Mouse (Mus musculus): Measurements from ENCODE around the gene Sult2a8.
"Not testable (repeated sequence)": the region's sequence is repeated elsewhere in the genome, so short reads cannot be mapped to it uniquely, and the experiment has no call there.

Sult2a8 gene

DNA sequence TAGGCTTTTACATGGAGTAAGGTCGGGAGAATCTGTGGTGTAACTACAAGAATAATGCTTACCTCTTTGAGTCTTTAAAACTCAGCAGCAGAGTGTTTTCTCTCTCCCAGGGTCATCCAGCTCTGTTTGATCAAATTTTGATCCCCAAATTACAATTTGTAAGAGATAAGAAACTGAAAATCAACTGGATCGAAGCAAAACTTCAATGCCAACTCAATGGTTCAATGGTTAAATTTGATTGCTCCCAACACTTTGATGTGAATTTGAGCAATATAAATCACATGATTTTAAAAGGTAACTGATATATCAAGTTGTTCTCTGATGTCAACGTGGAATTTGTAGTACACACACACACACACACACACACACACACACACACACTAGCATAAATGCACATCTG, at the start of gene Sult2a8:
Gene Sult2a8, minus strand, starts transcription at position 236 of the 400 bp plus-strand sequence.
- DNase-seq: no peak

DNA sequence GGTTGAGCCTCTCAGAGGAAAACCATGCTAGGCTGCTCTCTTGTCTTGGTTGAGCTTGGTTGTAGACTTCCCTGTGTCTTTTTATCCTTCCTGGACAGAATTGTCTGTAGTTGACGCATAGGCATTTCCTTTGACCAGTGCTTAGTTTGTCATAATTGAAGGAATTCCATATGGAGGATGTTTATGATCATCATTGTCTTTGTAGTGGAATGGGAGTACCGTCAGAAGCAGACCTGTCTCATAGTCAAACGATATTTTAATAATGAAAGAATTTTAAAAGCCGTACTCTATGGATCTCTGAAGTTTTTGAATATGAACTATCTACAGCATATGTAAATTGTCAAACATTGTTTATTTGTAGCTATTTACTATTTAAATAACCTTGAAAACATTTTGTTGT, 47.6 kb upstream of the Sult2a8 start, which contains the start of gene Sult2a7:
Gene Sult2a7, minus strand, starts transcription at position 101 of the 400 bp plus-strand sequence.
- DNase-seq: no peak

DNA sequence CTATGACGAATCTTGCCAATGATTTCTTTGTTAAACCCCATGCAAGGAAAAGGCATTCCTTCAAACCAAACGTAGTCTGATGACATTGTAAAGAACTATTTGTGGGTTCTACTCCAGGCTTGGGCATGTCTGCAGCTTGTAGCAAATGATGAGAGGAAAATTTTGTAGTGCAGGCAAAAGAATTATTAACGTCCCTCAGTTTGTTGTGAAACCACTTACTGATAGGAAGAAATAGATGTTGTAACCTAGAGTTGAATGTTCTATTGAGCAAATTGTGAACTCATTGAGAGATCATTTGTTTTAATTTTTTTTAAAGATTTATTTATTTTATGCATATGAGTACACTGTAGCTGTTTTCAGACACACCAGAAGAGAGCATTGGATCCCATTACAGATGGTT, 46.3 kb upstream of the Sult2a8 start:
- no peak for DNase-seq

DNA sequence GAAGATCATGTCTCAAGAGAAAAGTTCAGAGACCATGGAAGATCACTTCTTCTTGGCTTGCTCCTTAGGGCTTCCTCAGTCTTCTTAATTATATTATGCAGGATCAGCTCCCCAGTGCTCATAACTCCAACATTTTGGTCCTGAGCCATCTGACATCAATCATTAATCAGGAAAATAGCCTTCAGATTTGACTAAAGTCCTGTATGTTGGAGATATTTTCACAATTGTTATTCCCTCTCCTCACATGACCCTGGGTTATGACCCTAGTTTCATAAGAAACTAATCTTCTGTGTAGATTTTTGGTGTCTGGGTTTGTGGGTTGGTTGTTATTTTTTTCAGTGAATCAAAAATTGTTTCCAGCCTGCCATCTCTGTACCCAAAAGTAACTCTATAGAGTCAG, 7.0 kb downstream of the Sult2a8 start:
- no peak for DNase-seq

DNA sequence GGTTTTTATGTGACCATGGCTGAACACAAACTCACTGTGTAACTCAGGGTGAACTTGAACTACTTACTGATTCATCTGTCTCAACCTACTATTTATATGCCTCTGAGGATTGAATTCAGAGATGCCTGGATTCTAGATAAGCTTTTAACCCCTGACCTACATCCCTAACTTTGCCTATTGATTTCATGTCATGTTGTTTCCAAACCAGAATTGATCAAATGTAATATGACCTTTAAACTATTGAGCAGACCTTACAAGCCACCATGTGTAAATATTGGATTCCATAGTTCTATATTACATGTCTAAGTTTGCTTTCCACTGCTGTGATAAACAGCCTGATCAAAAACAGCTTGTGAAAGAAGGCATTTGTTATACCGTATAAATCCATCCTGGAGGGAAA, 8.1 kb downstream of the Sult2a8 start:
- DNase-seq: no peak

DNA sequence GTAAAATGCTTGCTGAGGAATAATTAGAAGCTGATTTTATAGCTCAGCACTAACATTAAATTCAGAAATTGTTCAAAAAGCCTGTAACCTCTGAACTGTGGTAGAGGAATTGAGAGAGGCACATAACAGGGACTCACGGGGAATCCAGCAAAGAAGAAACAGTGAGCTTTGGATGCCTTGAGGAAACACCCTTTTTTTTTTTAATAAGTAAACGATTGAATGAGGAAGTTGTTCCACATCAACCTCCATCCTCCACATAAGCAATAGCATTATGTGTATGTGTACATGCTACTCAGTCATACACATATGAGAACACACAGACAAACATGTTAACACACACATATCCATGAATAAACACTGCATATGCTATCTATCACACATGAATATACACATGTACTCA, 8.5 kb downstream of the Sult2a8 start:
- no peak for DNase-seq

DNA sequence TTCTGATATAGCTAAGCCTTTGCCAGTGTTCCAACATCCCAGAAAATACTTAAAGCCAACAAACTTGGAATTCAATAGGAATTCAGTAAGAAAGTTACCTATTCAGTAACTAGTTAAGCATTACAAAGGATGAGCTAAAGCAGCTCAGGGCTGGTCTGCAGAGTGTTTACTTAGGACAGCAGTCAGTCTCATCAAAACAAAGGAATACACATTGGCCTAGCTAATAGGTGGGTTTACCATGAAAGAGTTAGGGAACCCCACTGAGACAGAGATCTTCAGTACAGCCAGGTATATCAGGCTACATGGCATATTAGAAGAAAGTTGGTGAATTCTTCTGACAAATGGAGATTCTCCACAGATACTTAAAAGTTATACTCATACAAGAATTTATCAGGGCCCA, 47.2 kb downstream of the Sult2a8 start:
- not testable (repeated sequence) for DNase-seq

DNA sequence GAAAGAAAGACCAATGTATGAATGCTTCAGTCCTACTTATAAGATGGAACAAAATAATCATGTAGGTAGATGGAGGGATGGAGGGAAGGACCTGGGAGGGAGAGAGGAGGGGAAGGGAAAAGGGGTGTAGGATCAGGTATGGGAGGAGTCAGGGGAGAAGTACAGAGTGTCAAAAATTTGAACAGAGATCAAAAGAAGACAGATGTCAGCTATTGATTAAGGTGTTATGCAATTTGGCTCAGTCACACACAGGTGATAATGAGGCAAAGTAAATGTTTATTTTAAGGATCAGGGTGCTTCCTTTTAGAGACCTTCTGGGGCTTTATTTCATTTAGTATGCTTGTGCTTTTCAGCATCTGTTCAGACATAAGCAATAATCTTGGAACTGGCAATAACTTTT, 50.1 kb downstream of the Sult2a8 start:
- DNase-seq: no peak
